Comparison of ENCODE assay signal across 8 mouse cellular contexts in the genomic region with DNA sequence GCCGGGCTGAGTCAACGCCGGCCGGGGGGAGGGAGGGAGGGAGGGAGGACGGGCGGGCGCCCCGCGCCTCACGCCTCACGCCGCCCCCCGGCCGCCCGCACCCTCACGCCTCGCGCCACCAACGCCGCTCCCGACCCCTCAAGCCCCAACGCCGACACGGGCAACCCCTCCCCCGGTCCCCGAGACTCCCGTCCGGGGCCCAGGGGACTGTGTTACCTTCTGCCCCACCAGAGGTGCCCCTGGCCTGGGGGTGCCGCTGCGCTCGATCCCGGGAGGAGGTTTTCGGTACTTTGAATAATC. TPM values are rescaled to one million over a fixed set of nuclear protein-coding genes. Genes with fewer than 3 reads are reported as not detected.
DNase-seq lines count a peak whose midpoint lies in the region; ATAC-seq and TF ChIP-seq lines count a peak whose summit lies in the region.

No protein-coding gene starts in this region.

- H3K27ac ChIP-seq in kidney, embryonic 14.5 days (ENCODE audit: low read depth, low read length), result peak overlapping the region; percentile 98
- peak overlapping the region; percentile 98 for H3K27ac ChIP-seq in embryonic facial prominence, embryonic 11.5 days (replicated peaks; ENCODE audit: low read depth, low read length)
- peak overlapping the region; percentile 96 for H3K27ac ChIP-seq in intestine, postnatal 0 days (ENCODE audit: low read depth, low read length)
- H3K27ac ChIP-seq in midbrain, postnatal 0 days (ENCODE audit: low read depth, low read length), result peak overlapping the region; percentile 91

- 1% methylated on average over 11 of the region's 33 CpGs for WGBS in kidney, embryonic 14.5 days
- WGBS in embryonic facial prominence, embryonic 11.5 days, result 0% methylated on average over 16 of the region's 33 CpGs
- WGBS in intestine, postnatal 0 days, result under 1% methylated on average over 24 of the region's 33 CpGs
- WGBS in midbrain, postnatal 0 days, result 0% methylated on average over 22 of the region's 33 CpGs

- H3K9ac ChIP-seq in kidney, embryonic 14.5 days (ENCODE audit: low read depth, low read length), result peak overlapping the region; percentile 99
- peak overlapping the region; percentile 97 for H3K9ac ChIP-seq in embryonic facial prominence, embryonic 11.5 days (replicated peaks; ENCODE audit: low read length)
- H3K9ac ChIP-seq in intestine, postnatal 0 days (ENCODE audit: low read depth, low read length), result peak overlapping the region; percentile 100
- H3K9ac ChIP-seq in midbrain, postnatal 0 days (replicated peaks; ENCODE audit: low read length, poor library complexity, severe bottlenecking), result peak overlapping the region; percentile 91

- H3K9me3 ChIP-seq in kidney, embryonic 14.5 days (ENCODE audit: control insufficient read depth, low read length), result no peaks in the 10 kb centered on the region
- H3K9me3 ChIP-seq in embryonic facial prominence, embryonic 11.5 days (replicated peaks; ENCODE audit: control insufficient read depth, low read length), result no peaks in the 10 kb centered on the region
- no peaks in the 10 kb centered on the region for H3K9me3 ChIP-seq in intestine, postnatal 0 days (ENCODE audit: control insufficient read depth)
- no peaks in the 10 kb centered on the region for H3K9me3 ChIP-seq in midbrain, postnatal 0 days (ENCODE audit: low read length)

- H3K4me2 ChIP-seq in kidney, embryonic 14.5 days (replicated peaks; ENCODE audit: low read depth, low read length), result peak overlapping the region; percentile 63
- H3K4me2 ChIP-seq in embryonic facial prominence, embryonic 11.5 days (ENCODE audit: low read depth, low read length), result peak overlapping the region; percentile 13
- H3K4me2 ChIP-seq in intestine, postnatal 0 days (replicated peaks; ENCODE audit: low read depth), result peak overlapping the region; percentile 82
- peak overlapping the region; percentile 98 for H3K4me2 ChIP-seq in midbrain, postnatal 0 days (ENCODE audit: low read depth, low read length, poor library complexity, severe bottlenecking)

- H3K36me3 ChIP-seq in kidney, embryonic 14.5 days (ENCODE audit: control insufficient read depth, insufficient read depth, low read length), result no peaks in the 10 kb centered on the region
- no peaks in the 10 kb centered on the region for H3K36me3 ChIP-seq in embryonic facial prominence, embryonic 11.5 days (replicated peaks; ENCODE audit: control insufficient read depth, insufficient read depth, low read depth, low read length)
- H3K36me3 ChIP-seq in intestine, postnatal 0 days (ENCODE audit: control insufficient read depth, insufficient read depth), result no peaks in the 10 kb centered on the region
- no peaks in the 10 kb centered on the region for H3K36me3 ChIP-seq in midbrain, postnatal 0 days (ENCODE audit: insufficient read depth, low read length)

- DNase-seq in kidney, postnatal 4 days, result no peak
- no peak for DNase-seq in embryonic facial prominence, embryonic 11.5 days (ENCODE audit: low spot score)
- no peak for DNase-seq in midbrain, postnatal 0 days (ENCODE audit: low spot score)
- DNase-seq in right cerebral cortex, postnatal 36 days (ENCODE audit: low spot score in 2 of 2), result no peak
- no peak for DNase-seq in cerebellum, adult 9-10 months
- DNase-seq in left cerebral cortex, adult 18-20 months (ENCODE audit: low spot score in 2 of 2), result no peak

- ATAC-seq in kidney, embryonic 14.5 days (ENCODE audit: low FRiP score, low TSS enrichment), result no peak
- ATAC-seq in embryonic facial prominence, embryonic 11.5 days (replicated peaks; ENCODE audit: insufficient number of reproducible peaks, low FRiP score, low TSS enrichment, low read depth), result peak; percentile 86
- no peak for ATAC-seq in intestine, postnatal 0 days
- ATAC-seq in midbrain, postnatal 0 days (ENCODE audit: low FRiP score), result peak; percentile 61; the same call in 1 of the 2 replicates

- 0 out of 2 replicates have a peak, but pooled peaks have one; percentile 4 for TF ChIP-seq CTCF in intestine, postnatal 0 days (IDR thresholded peaks at IDR 0.05; ENCODE audit: low read depth)
- TF ChIP-seq CTCF in midbrain, postnatal 0 days (IDR thresholded peaks at IDR 0.05), result peak; percentile 14; the same call in 1 of the 2 replicates

- peak overlapping the region; percentile 96 for H3K4me3 ChIP-seq in kidney, embryonic 14.5 days (ENCODE audit: low read length)
- H3K4me3 ChIP-seq in embryonic facial prominence, embryonic 11.5 days (ENCODE audit: low read depth, low read length), result peak overlapping the region; percentile 96
- peak overlapping the region; percentile 83 for H3K4me3 ChIP-seq in intestine, postnatal 0 days (ENCODE audit: low read depth, low read length)
- H3K4me3 ChIP-seq in midbrain, postnatal 0 days (ENCODE audit: low read depth, low read length), result peak overlapping the region; percentile 92

- H3K27me3 ChIP-seq in kidney, embryonic 14.5 days (ENCODE audit: control insufficient read depth, insufficient read depth, low read length), result peaks cover 10% of the 10 kb centered on the region
- H3K27me3 ChIP-seq in embryonic facial prominence, embryonic 11.5 days (ENCODE audit: control insufficient read depth, insufficient read depth, low read length), result peaks cover 2% of the 10 kb centered on the region; the same call in 1 of the 2 replicates
- no peaks in the 10 kb centered on the region for H3K27me3 ChIP-seq in intestine, postnatal 0 days (replicated peaks; ENCODE audit: control insufficient read depth, insufficient read depth, low read length)
- H3K27me3 ChIP-seq in midbrain, postnatal 0 days (ENCODE audit: insufficient read depth, low read length), result peaks cover 15% of the 10 kb centered on the region

- peaks cover 8% of the 10 kb centered on the region; the same call in 1 of the 2 replicates for H3K4me1 ChIP-seq in kidney, embryonic 14.5 days (ENCODE audit: control insufficient read depth, insufficient read depth, low read length)
- no peaks in the 10 kb centered on the region for H3K4me1 ChIP-seq in embryonic facial prominence, embryonic 11.5 days (ENCODE audit: control insufficient read depth, insufficient read depth, low read length)
- 0 out of 2 replicates have a peak, but pooled peaks cover 8% of the 10 kb centered on the region for H3K4me1 ChIP-seq in intestine, postnatal 0 days (replicated peaks; ENCODE audit: control insufficient read depth, insufficient read depth, low read length)
- H3K4me1 ChIP-seq in midbrain, postnatal 0 days (ENCODE audit: insufficient read depth, low read length), result peaks cover 2% of the 10 kb centered on the region; the same call in 1 of the 2 replicates

RNA-seq across cellular contexts. Expression of a gene that starts 0.5 kb away (rescaled TPM):
- 72.7 and 96.3 TPM in 2 replicates for polyA plus RNA-seq in kidney, embryonic 14.5 days (2014; fragmentation: Nextera tagmentation; extraction: Ambion mirVana)
- 140 and 160 TPM in 2 replicates for polyA plus RNA-seq in embryonic facial prominence, embryonic 11.5 days (2014; fragmentation: Nextera tagmentation; extraction: Ambion mirVana)
- polyA plus RNA-seq in intestine, postnatal 0 days (2015; fragmentation: Nextera tagmentation; extraction: Ambion mirVana), result 33.2 and 36.3 TPM in 2 replicates
- total RNA-seq in midbrain, postnatal 0 days (2014; rRNA removed), result 49.3 and 72.4 TPM in 2 replicates
- 76.8 and 85.3 TPM in 2 replicates for polyA plus RNA-seq in midbrain, postnatal 0 days (2015; fragmentation: Nextera tagmentation; extraction: Ambion mirVana)
- total RNA-seq in left cerebral cortex, adult 18-20 months (2021), result 10 to 100 TPM; 95.5 to 97.3 TPM

Comparison
In these comparisons a context has a peak if more than half of its experiments do, and no peak if none do; other contexts are left out.
1. ATAC-seq: peak in embryonic facial prominence, embryonic 11.5 days (single experiment) and midbrain, postnatal 0 days (single experiment); none in kidney, embryonic 14.5 days (single experiment) and intestine, postnatal 0 days (single experiment).
2. H3K4me2 ChIP-seq: peak in every context shown above with its lines; median percentile 98 in midbrain, postnatal 0 days; 82 in intestine, postnatal 0 days; 63 in kidney, embryonic 14.5 days; 13 in embryonic facial prominence, embryonic 11.5 days.
3. Peak in every context shown above with its lines, with median percentiles within 50 percentile points of each other: H3K27ac ChIP-seq, H3K4me3 ChIP-seq and H3K9ac ChIP-seq.